Mouse (Mus musculus) cerebellum, adult 2 months (tissue): ENCODE data around the gene Limk1. TPM values are rescaled to one million over a fixed set of nuclear protein-coding genes. Genes with fewer than 3 reads are reported as not detected.

Experiments used
- DNase-seq, 2 experiments: peaks; one replicate each; pipeline ENCODE4 v3.0.0; 2021
- H3K27ac ChIP-seq: fragments of 200-500 bp; 2 replicates; pipeline ENCODE4 v1.5.1; 2012; ENCODE audit warnings: low read length, control low read depth, inconsistent platforms; ENCODE audit not compliant: insufficient read depth
- H3K27me3 ChIP-seq: fragments of 200-500 bp; 2 replicates; pipeline ENCODE4 v1.6.1; 2012; ENCODE audit warnings: inconsistent platforms, mild to moderate bottlenecking, low read length, moderate library complexity; ENCODE audit not compliant: control insufficient read depth, insufficient read depth
- H3K4me1 ChIP-seq: fragments of 200-500 bp; 2 replicates; pipeline ENCODE4 v1.6.1; 2011; ENCODE audit warnings: low read length; ENCODE audit not compliant: control insufficient read depth, insufficient read depth
- H3K4me3 ChIP-seq: fragments of 200-500 bp; replicated peaks from 2 replicates; pipeline ENCODE3; 2011; ENCODE audit warnings: mild to moderate bottlenecking, low read depth, low read length, control low read depth; ENCODE audit not compliant: insufficient read depth
- CTCF ChIP-seq: fragments of 200-500 bp; IDR thresholded peaks from 2 replicates; pipeline ENCODE4 v1.5.1; 2011; ENCODE audit warnings: low read depth, mild to moderate bottlenecking, control low read depth, low read length, moderate library complexity, borderline replicate concordance; ENCODE audit not compliant: insufficient read depth
- POLR2A ChIP-seq: fragments of 200-500 bp; IDR thresholded peaks from 2 replicates; pipeline ENCODE4 v1.6.1; 2011; ENCODE audit warnings: low read length, control low read depth, borderline replicate concordance; ENCODE audit not compliant: insufficient read depth
- WGBS: fragments of 180-500 bp; shearing (Covaris S2); methylation state at CpG from one replicate; pipeline ENCODE4 v1.1.7; 2018; 5-methylcytosine and 5-hydroxymethylcytosine counted together
- polyA plus RNA-seq: library from polyadenylated mRNA; depleted of rRNA; stranded (reverse); fragments of >200 nt; gene quantifications from 2 replicates; pipeline ENCODE4 v1.2.3, GENCODE M21; 2012

Limk1 gene
- polyA plus RNA-seq, 1 experiment: 99.2 TPM

- TF ChIP-seq CTCF (no peak), POLR2A (no peak)
- H3K27me3 ChIP-seq: no peaks in the 10 kb centered on the region
- 30% methylated on average over 14 of the region's 14 CpGs for WGBS
- peak overlapping the region; percentile 31 for H3K4me3 ChIP-seq
- no peak overlapping the region; the same call in 1 of the 2 replicates for H3K27ac ChIP-seq
- no peaks in the 10 kb centered on the region for H3K4me1 ChIP-seq
- peak; percentile 54 to 58 for DNase-seq
Measured at GRCm38 (mm10) chr5:134675956-134676759, 12.2 kb downstream of the Limk1 start.

- no peak overlapping the region for H3K27ac ChIP-seq
- 56% methylated on average over 5 of the region's 5 CpGs for WGBS
- DNase-seq: no peak
- no peaks in the 10 kb centered on the region for H3K4me1 ChIP-seq
- TF ChIP-seq CTCF (no peak), POLR2A (no peak)
- no peaks in the 10 kb centered on the region for H3K27me3 ChIP-seq
- no peak overlapping the region for H3K4me3 ChIP-seq
Measured at GRCm38 (mm10) chr5:134674977-134675376, 13.4 kb downstream of the Limk1 start.

GRCm38 (mm10) chr5:134672611-134673010 lies 15.8 kb downstream of the Limk1 start:
- TF ChIP-seq POLR2A (no peak), CTCF (no peak)
- no peak for DNase-seq
- no peaks in the 10 kb centered on the region for H3K4me1 ChIP-seq
- H3K27me3 ChIP-seq: no peaks in the 10 kb centered on the region
- H3K27ac ChIP-seq: no peak overlapping the region
- no peak overlapping the region for H3K4me3 ChIP-seq
- WGBS: 92% methylated on average over 6 of the region's 6 CpGs

GRCm38 (mm10) chr5:134672198-134672516 lies 16.2 kb downstream of the Limk1 start:
- WGBS: 73% methylated on average over 1 of the region's 1 CpGs
- no peak for DNase-seq
- Histone ChIP-seq H3K4me3 (no peak overlapping the region), H3K27ac (no peak overlapping the region), H3K4me1 (no peaks in the 10 kb centered on the region), H3K27me3 (no peaks in the 10 kb centered on the region)
- TF ChIP-seq CTCF (no peak), POLR2A (no peak)

GRCm38 (mm10) chr5:134671335-134672197 lies 16.8 kb downstream of the Limk1 start:
- DNase-seq: no peak
- 55% methylated on average over 17 of the region's 17 CpGs for WGBS
- H3K4me1 ChIP-seq: no peaks in the 10 kb centered on the region
- H3K27me3 ChIP-seq: no peaks in the 10 kb centered on the region
- H3K27ac ChIP-seq: no peak overlapping the region
- no peak overlapping the region for H3K4me3 ChIP-seq
- TF ChIP-seq CTCF (no peak), POLR2A (no peak)

- Histone ChIP-seq H3K4me1 (no peaks in the 10 kb centered on the region), H3K27me3 (no peaks in the 10 kb centered on the region), H3K4me3 (no peak overlapping the region), H3K27ac (no peak overlapping the region)
- DNase-seq: no peak
- TF ChIP-seq CTCF (no peak), POLR2A (no peak)
- 83% methylated on average over 20 of the region's 20 CpGs for WGBS
Measured at GRCm38 (mm10) chr5:134669001-134669708, 19.2 kb downstream of the Limk1 start.

- H3K27ac ChIP-seq: no peak overlapping the region
- no peak overlapping the region for H3K4me3 ChIP-seq
- TF ChIP-seq POLR2A: no peak
- peak; percentile 44; the same call in 1 of the 2 replicates for TF ChIP-seq CTCF
- no peaks in the 10 kb centered on the region for H3K27me3 ChIP-seq
- H3K4me1 ChIP-seq: no peaks in the 10 kb centered on the region
- no peak for DNase-seq
- 50% methylated on average over 8 of the region's 8 CpGs for WGBS
Measured at GRCm38 (mm10) chr5:134668495-134668894, 19.9 kb downstream of the Limk1 start.

- H3K4me1 ChIP-seq: no peaks in the 10 kb centered on the region
- no peak overlapping the region for H3K4me3 ChIP-seq
- TF ChIP-seq CTCF (no peak), POLR2A (no peak)
- DNase-seq: no peak
- no peaks in the 10 kb centered on the region for H3K27me3 ChIP-seq
- WGBS: 28% methylated on average over 4 of the region's 4 CpGs
- no peak overlapping the region for H3K27ac ChIP-seq
Measured at GRCm38 (mm10) chr5:134656708-134657107, 31.7 kb downstream of the Limk1 start.
